Mouse (Mus musculus): ENCODE results near the gene Sdhd.

- TF ChIP-seq CTCF (IDR thresholded peaks at IDR 0.05; ENCODE audit: low read depth): no peak
- TF ChIP-seq EP300 (IDR thresholded peaks at IDR 0.05; ENCODE audit: low read depth): no peak
Measured at GRCm38 (mm10) chr9:50617794-50618330, 14.2 kb upstream of the Sdhd start.
